Mouse (Mus musculus) hindbrain, embryonic 16.5 days (tissue): ENCODE measurements around the gene Sox5. TPM values are rescaled to one million over a fixed set of nuclear protein-coding genes. Genes with fewer than 3 reads are reported as not detected.

Experiments used
- ATAC-seq: fragments of 200-750 bp; cut with Nextera tagmentation; 2 replicates; pipeline ENCODE4 v1.8.0; 2017; ENCODE audit warnings: moderate TSS enrichment, moderate library complexity
- H3K27ac ChIP-seq: fragments of 300-500 bp; sonication (generic); 2 replicates; pipeline ENCODE4 v1.5.1; 2014; ENCODE audit warnings: low read depth, mild to moderate bottlenecking, control low read depth, low read length, moderate library complexity
- H3K27me3 ChIP-seq: fragments of 300-500 bp; sonication (generic); replicated peaks from 2 replicates; pipeline ENCODE4 v1.6.1; 2014; ENCODE audit warnings: low read length; ENCODE audit not compliant: control insufficient read depth, insufficient read depth
- H3K36me3 ChIP-seq: fragments of 300-500 bp; sonication (generic); 2 replicates; pipeline ENCODE4 v1.6.1; 2014; ENCODE audit warnings: mild to moderate bottlenecking, low read length, moderate library complexity, mixed read lengths; ENCODE audit not compliant: control insufficient read depth, insufficient read depth
- H3K4me1 ChIP-seq: fragments of 300-500 bp; sonication (generic); 2 replicates; pipeline ENCODE4 v1.6.1; 2014; ENCODE audit warnings: low read depth, low read length; ENCODE audit not compliant: control insufficient read depth, insufficient read depth
- H3K4me2 ChIP-seq: fragments of 300-500 bp; sonication (generic); 2 replicates; pipeline ENCODE4 v1.6.1; 2014; ENCODE audit warnings: mild to moderate bottlenecking, low read length, control low read depth, moderate library complexity
- H3K4me3 ChIP-seq: fragments of 300-500 bp; sonication (generic); 2 replicates; pipeline ENCODE4 v1.5.1; 2014; ENCODE audit warnings: mild to moderate bottlenecking, low read length, control low read depth, moderate library complexity
- H3K9ac ChIP-seq: fragments of 300-500 bp; sonication (generic); 2 replicates; pipeline ENCODE4 v1.6.1; 2014; ENCODE audit warnings: low read depth, mild to moderate bottlenecking, control low read depth, low read length, moderate library complexity
- H3K9me3 ChIP-seq: fragments of 300-500 bp; sonication (generic); 2 replicates; pipeline ENCODE4 v1.6.1; 2014; ENCODE audit warnings: mild to moderate bottlenecking, low read length, moderate library complexity; ENCODE audit not compliant: control insufficient read depth
- WGBS: fragments of 180-500 bp; shearing (Covaris S2); extraction: QIAGEN DNeasy Blood & Tissue Kit; methylation state at CpG from one replicate; pipeline ENCODE4 v1.1.7; 2014; 5-methylcytosine and 5-hydroxymethylcytosine counted together
- polyA plus RNA-seq: library from polyadenylated mRNA; unstranded; fragments of >200 nt; fragmentation: Nextera tagmentation; extraction: Ambion mirVana; gene quantifications from 2 replicates; pipeline ENCODE4 v1.2.1, GENCODE M21; 2015

Gene Sox5
- polyA plus RNA-seq, 1 experiment from 2014 or later = 40.7 TPM

GRCm38 (mm10) chr6:144307551-144308149 lies 474.1 kb downstream of the Sox5 start:
- ATAC-seq = no peak
- WGBS = 92% methylated on average over 12 of the region's 12 CpGs
- no peaks in the 10 kb centered on the region for H3K27me3 ChIP-seq
- no peaks in the 10 kb centered on the region for H3K4me1 ChIP-seq
- H3K9me3 ChIP-seq = peaks cover 2% of the 10 kb centered on the region; the same call in 1 of the 2 replicates
- no peak overlapping the region for H3K9ac ChIP-seq
- H3K4me3 ChIP-seq = no peak overlapping the region
- H3K36me3 ChIP-seq = no peaks in the 10 kb centered on the region
- no peak overlapping the region for H3K4me2 ChIP-seq
- no peak overlapping the region for H3K27ac ChIP-seq

GRCm38 (mm10) chr6:144302823-144303222 lies 479.0 kb downstream of the Sox5 start:
- Histone ChIP-seq H3K4me3 (no peak overlapping the region), H3K36me3 (no peaks in the 10 kb centered on the region), H3K9me3 (peaks cover 2% of the 10 kb centered on the region; the same call in 1 of the 2 replicates), H3K4me2 (no peak overlapping the region), H3K27ac (no peak overlapping the region), H3K4me1 (no peaks in the 10 kb centered on the region), H3K9ac (no peak overlapping the region), H3K27me3 (no peaks in the 10 kb centered on the region)
- WGBS = 89% methylated on average over 6 of the region's 6 CpGs
- no peak for ATAC-seq

DNA sequence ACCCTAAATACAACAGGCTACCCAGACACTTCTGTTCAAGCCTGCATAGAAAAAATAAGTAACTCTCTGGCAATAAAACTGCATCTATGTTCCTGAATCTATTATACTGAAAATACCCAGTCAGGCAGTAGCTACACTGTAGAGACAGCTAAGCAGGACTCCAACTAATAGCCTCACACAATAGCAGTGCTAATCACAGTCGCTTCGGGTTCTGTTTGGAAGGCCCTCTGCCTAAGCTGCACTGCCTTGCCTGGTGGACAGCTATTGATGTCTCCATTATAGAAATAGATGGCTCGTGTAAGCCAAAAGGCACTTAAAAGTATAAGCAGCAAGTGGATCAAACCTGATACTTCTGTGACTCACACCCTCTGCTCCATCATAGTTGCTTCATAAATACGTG lies 480.7 kb downstream of the Sox5 start:
- Histone ChIP-seq H3K36me3 (no peaks in the 10 kb centered on the region), H3K4me2 (no peak overlapping the region), H3K27ac (no peak overlapping the region), H3K4me3 (no peak overlapping the region), H3K27me3 (no peaks in the 10 kb centered on the region), H3K9ac (no peak overlapping the region), H3K9me3 (peaks cover 2% of the 10 kb centered on the region; the same call in 1 of the 2 replicates), H3K4me1 (no peaks in the 10 kb centered on the region)
- WGBS = 42% methylated on average over 4 of the region's 4 CpGs
- no peak for ATAC-seq

- no peaks in the 10 kb centered on the region for H3K36me3 ChIP-seq
- H3K9ac ChIP-seq = no peak overlapping the region
- no peaks in the 10 kb centered on the region for H3K4me1 ChIP-seq
- no peak overlapping the region for H3K4me2 ChIP-seq
- WGBS = 77% methylated on average over 7 of the region's 7 CpGs
- H3K9me3 ChIP-seq = peaks cover 4% of the 10 kb centered on the region; the same call in 1 of the 2 replicates
- H3K27ac ChIP-seq = no peak overlapping the region
- no peak overlapping the region for H3K4me3 ChIP-seq
- ATAC-seq = no peak
- H3K27me3 ChIP-seq = no peaks in the 10 kb centered on the region
Measured at GRCm38 (mm10) chr6:144299503-144299858, 482.3 kb downstream of the Sox5 start.

DNA sequence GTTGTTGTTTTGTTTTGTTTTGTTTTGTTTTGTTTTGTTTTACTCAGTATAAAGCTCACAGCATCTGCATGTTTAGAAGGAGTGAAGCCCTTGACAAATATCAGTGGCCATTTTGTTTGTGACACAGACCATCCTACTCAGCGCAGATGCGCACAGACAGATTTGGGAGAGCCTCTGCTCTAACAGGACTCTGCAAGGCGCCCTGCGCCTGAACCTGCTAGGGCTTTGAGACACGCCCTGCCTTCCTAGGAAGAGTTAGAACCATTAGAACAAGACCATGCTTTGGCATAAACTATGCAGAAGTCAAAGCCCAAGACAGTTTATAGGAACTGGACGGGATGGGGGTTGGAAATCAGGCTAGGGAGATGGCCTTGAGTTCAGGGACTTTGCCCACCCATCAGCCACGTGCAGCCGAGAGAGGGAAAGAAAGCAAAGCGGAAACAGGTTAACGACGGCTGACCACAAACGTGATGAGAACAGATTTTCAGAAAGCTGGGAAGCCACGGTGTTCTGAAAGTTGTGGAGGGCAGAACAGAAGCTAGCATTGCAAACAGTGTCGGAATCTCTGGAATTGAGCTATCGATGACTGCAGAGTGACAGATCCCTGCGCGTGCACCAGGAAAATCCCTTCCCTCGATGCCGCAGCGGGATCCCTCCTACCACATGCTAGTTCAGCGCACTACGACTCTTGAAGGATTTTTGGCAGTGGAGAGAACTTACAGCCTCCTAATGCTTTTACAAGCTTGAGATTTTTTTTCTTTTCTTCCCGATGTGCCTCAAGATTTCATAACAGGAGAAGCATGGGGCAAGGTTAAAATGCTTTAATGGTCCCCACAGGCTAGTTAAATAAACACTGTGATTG lies 482.9 kb downstream of the Sox5 start:
- Histone ChIP-seq H3K4me2 (no peak overlapping the region), H3K4me1 (no peaks in the 10 kb centered on the region), H3K27ac (no peak overlapping the region), H3K9me3 (peaks cover 4% of the 10 kb centered on the region; the same call in 1 of the 2 replicates), H3K9ac (no peak overlapping the region), H3K4me3 (no peak overlapping the region), H3K27me3 (no peaks in the 10 kb centered on the region), H3K36me3 (no peaks in the 10 kb centered on the region)
- no peak for ATAC-seq
- 83% methylated on average over 23 of the region's 23 CpGs for WGBS

DNA sequence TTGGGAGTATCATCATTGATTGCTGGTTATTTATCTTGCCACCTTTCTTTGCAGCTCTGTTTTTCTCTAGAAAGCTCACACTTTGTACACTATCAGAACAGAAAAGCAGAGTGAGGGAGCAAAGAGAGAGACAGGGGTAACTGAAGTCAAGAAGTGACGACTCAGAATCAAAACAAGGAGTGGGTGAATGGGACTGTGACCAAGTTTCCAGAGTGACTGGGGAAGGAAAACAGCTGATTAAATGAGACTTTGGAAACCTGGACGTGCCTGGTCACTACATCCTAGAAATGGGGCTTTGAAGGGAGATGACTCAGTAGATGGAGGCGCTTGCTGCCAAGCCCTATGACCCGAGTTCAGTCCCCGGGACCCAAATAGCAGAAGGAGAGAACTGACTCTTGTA lies 483.9 kb downstream of the Sox5 start:
- 84% methylated on average over 5 of the region's 5 CpGs for WGBS
- H3K9ac ChIP-seq = no peak overlapping the region

DNA sequence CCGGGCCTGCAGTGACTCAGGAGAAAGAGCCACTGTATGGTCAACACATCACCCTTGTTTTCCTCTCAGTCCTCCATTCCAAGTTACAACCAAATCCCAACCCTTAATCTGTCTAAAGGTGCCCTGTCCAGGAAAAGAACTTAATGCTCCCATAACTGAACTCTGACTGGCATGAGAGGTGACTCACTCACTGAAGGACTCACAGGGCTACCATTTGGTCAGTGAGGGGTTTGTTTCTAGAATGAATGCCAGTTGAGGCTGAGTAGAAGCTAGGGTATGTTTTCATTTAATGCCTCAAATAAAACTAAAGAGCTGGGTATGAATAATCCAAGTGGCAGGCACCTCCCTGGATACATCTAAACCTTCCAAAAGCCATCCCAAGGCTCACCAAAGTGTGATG lies 484.6 kb downstream of the Sox5 start:
- 87% methylated on average over 1 of the region's 1 CpGs for WGBS
- no peak for ATAC-seq

More for the DNA sequence above, 483.9 kb downstream of the Sox5 start:
- Histone ChIP-seq H3K4me3 (no peak overlapping the region), H3K4me2 (no peak overlapping the region), H3K9me3 (peaks cover 4% of the 10 kb centered on the region; the same call in 1 of the 2 replicates), H3K4me1 (no peaks in the 10 kb centered on the region), H3K36me3 (no peaks in the 10 kb centered on the region), H3K27ac (no peak overlapping the region), H3K27me3 (no peaks in the 10 kb centered on the region)
- no peak for ATAC-seq

GRCm38 (mm10) chr6:144291526-144291925 lies 490.3 kb downstream of the Sox5 start:
- no peaks in the 10 kb centered on the region for H3K27me3 ChIP-seq
- no peak overlapping the region for H3K27ac ChIP-seq
- no peak overlapping the region for H3K4me2 ChIP-seq
- H3K9ac ChIP-seq = no peak overlapping the region
- no peaks in the 10 kb centered on the region for H3K4me1 ChIP-seq
- 74% methylated on average over 4 of the region's 4 CpGs for WGBS
- no peak; the same call in 1 of the 2 replicates for ATAC-seq
- no peaks in the 10 kb centered on the region for H3K36me3 ChIP-seq
- peaks cover 2% of the 10 kb centered on the region; the same call in 1 of the 2 replicates for H3K9me3 ChIP-seq
- no peak overlapping the region for H3K4me3 ChIP-seq

More for the DNA sequence above, 484.6 kb downstream of the Sox5 start:
- Histone ChIP-seq H3K27me3 (no peaks in the 10 kb centered on the region), H3K9me3 (peaks cover 2% of the 10 kb centered on the region; the same call in 1 of the 2 replicates), H3K27ac (no peak overlapping the region), H3K4me2 (no peak overlapping the region), H3K4me3 (no peak overlapping the region), H3K9ac (no peak overlapping the region), H3K36me3 (no peaks in the 10 kb centered on the region), H3K4me1 (no peaks in the 10 kb centered on the region)

GRCm38 (mm10) chr6:144286122-144286521 lies 495.7 kb downstream of the Sox5 start:
- Histone ChIP-seq H3K9ac (no peak overlapping the region), H3K27ac (no peak overlapping the region), H3K4me1 (no peaks in the 10 kb centered on the region), H3K9me3 (no peaks in the 10 kb centered on the region), H3K27me3 (no peaks in the 10 kb centered on the region), H3K36me3 (no peaks in the 10 kb centered on the region), H3K4me3 (no peak overlapping the region), H3K4me2 (no peak overlapping the region)
- ATAC-seq = no peak
- WGBS = 65% methylated on average over 4 of the region's 4 CpGs
